Mouse (Mus musculus) heart, embryonic 10.5 days (tissue): Measurements from ENCODE around the gene Tbx15. TPM values are rescaled to one million over a fixed set of nuclear protein-coding genes. Genes with fewer than 3 reads are reported as not detected.

ENCODE experiments used
- DNase-seq: peaks from one replicate; pipeline ENCODE4 v3.0.0-alpha.2; 2017; ENCODE audit warnings: low spot score
- H3K27ac ChIP-seq: fragments of 300-500 bp; sonication (generic); 2 replicates; pipeline ENCODE4 v1.5.1; 2016; ENCODE audit warnings: mild to moderate bottlenecking
- H3K27me3 ChIP-seq: fragments of 300-500 bp; sonication (generic); 2 replicates; pipeline ENCODE4 v1.6.1; 2016; ENCODE audit warnings: mild to moderate bottlenecking; ENCODE audit not compliant: poor library complexity, insufficient read depth, severe bottlenecking
- H3K36me3 ChIP-seq: fragments of 300-500 bp; sonication (generic); 2 replicates; pipeline ENCODE4 v1.6.1; 2016; ENCODE audit warnings: mild to moderate bottlenecking, moderate library complexity
- H3K4me1 ChIP-seq: fragments of 300-500 bp; sonication (generic); 2 replicates; pipeline ENCODE4 v1.6.1; 2016; ENCODE audit warnings: mild to moderate bottlenecking
- H3K4me3 ChIP-seq: fragments of 300-500 bp; sonication (generic); 2 replicates; pipeline ENCODE4 v1.5.1; 2016; ENCODE audit warnings: mild to moderate bottlenecking, moderate library complexity
- H3K9me3 ChIP-seq: fragments of 300-500 bp; sonication (generic); 2 replicates; pipeline ENCODE4 v1.6.1; 2016; ENCODE audit warnings: mild to moderate bottlenecking, moderate library complexity
- WGBS: fragments of 180-500 bp; shearing (Covaris S2); methylation state at CpG from one replicate; pipeline ENCODE4 v1.1.7; 2016; 5-methylcytosine and 5-hydroxymethylcytosine counted together
- polyA plus RNA-seq: library from polyadenylated mRNA; unstranded; fragments of >200 nt; fragmentation: Nextera tagmentation; extraction: Ambion mirVana; gene quantifications from 2 replicates; pipeline ENCODE4 v1.2.1, GENCODE M21; 2016

Tbx15 gene
- polyA plus RNA-seq, 1 experiment from 2014 or later: 0.67 TPM

DNA sequence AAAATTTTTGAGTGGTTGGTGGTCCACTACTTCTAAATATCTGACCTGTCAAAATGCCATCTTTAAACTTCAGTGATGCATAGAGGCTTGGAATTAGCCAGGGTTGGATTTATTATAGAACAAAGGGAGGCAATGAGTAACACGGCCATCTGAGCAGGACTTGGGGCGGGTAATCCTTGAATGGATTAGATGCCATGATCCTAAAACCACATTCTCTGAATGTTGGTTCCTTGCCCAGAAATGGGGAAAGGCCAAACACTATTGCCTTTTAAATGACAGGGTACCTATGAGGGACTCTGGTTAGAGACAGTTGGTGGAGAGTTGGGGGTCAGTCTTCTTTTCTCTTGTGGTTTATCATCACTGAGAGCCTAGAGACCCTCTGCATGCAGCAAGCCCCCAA, 55.1 kb downstream of the Tbx15 start:
- no peaks in the 10 kb centered on the region for H3K36me3 ChIP-seq
- no peak for DNase-seq
- 77% methylated on average over 2 of the region's 2 CpGs for WGBS
- H3K4me3 ChIP-seq: no peak overlapping the region
- H3K27ac ChIP-seq: no peak overlapping the region
- no peaks in the 10 kb centered on the region for H3K27me3 ChIP-seq
- no peaks in the 10 kb centered on the region for H3K9me3 ChIP-seq
- H3K4me1 ChIP-seq: peaks cover 2% of the 10 kb centered on the region; the same call in 1 of the 2 replicates

GRCm38 (mm10) chr3:99296186-99296585, 56.0 kb downstream of the Tbx15 start:
- Histone ChIP-seq H3K27ac (no peak overlapping the region), H3K27me3 (no peaks in the 10 kb centered on the region), H3K4me3 (no peak overlapping the region), H3K9me3 (no peaks in the 10 kb centered on the region), H3K4me1 (no peaks in the 10 kb centered on the region), H3K36me3 (no peaks in the 10 kb centered on the region)
- DNase-seq: no peak
- 74% methylated on average over 5 of the region's 5 CpGs for WGBS

DNA sequence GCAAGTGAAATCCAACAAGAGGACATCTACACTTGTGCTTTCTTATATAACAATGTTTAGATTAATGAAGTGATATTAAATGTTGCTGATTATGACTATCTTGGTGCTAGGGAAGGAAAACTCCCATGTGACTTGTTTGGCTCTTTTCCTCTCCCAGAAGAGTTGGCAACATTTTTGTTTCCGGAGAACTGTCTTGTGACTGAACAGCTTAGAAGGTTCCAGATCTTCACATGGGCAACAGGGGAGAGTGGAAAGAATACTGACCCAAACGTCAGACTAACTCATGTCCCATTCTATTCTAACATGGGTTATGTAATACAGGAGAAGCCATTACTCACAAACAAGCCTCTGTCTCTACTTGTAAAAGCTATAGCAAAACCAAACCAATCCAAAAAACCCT, 60.7 kb downstream of the Tbx15 start:
- DNase-seq: no peak
- H3K36me3 ChIP-seq: no peaks in the 10 kb centered on the region
- no peak overlapping the region for H3K4me3 ChIP-seq
- H3K27ac ChIP-seq: no peak overlapping the region
- no peaks in the 10 kb centered on the region for H3K27me3 ChIP-seq
- WGBS: 80% methylated on average over 2 of the region's 2 CpGs
- no peaks in the 10 kb centered on the region for H3K9me3 ChIP-seq
- no peaks in the 10 kb centered on the region for H3K4me1 ChIP-seq

GRCm38 (mm10) chr3:99310877-99311276, 70.7 kb downstream of the Tbx15 start:
- H3K27ac ChIP-seq: no peak overlapping the region
- H3K9me3 ChIP-seq: no peaks in the 10 kb centered on the region
- DNase-seq: no peak
- 52% methylated on average over 2 of the region's 2 CpGs for WGBS
- H3K36me3 ChIP-seq: no peaks in the 10 kb centered on the region
- H3K4me3 ChIP-seq: no peak overlapping the region
- no peaks in the 10 kb centered on the region for H3K4me1 ChIP-seq
- H3K27me3 ChIP-seq: no peaks in the 10 kb centered on the region

DNA sequence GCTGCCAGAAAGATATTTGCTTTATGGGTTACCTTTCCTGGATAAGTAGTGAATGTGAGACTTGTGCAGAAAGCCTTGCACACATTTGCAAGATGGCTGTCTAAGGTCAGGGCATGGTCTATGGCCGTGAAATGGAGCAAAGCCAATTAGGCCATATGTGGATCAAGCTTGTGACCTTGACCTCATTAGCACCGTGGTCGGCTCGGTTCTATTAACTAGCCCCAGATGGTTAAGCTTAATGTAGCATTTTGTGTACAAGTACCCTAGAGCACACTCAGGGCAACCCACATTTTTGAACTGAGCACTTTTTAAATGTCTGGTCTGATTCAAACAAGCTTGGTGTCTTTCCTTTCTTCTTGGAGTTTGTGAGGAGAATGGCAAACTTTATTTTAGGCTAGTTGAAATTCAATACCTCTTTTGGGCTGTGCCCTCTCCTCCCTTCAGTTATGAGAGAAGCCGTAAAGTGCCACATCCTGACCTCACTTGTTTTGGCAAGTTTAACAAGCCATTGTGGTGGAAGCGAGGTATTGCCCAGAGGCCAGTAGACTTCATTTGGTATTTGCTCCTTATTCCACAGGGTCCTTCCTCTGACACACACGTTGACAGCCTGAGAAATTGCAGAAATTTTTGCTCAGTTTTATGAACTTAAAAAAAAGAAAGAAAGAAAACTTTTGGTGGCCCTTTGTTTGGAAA, 71.9 kb downstream of the Tbx15 start:
- Histone ChIP-seq H3K4me3 (no peak overlapping the region), H3K4me1 (no peaks in the 10 kb centered on the region), H3K9me3 (no peaks in the 10 kb centered on the region), H3K36me3 (no peaks in the 10 kb centered on the region), H3K27ac (no peak overlapping the region), H3K27me3 (no peaks in the 10 kb centered on the region)
- DNase-seq: no peak
- whole genome bisulfite sequencing: 67% methylated on average over 7 of the region's 7 CpGs

- Histone ChIP-seq H3K27me3 (no peaks in the 10 kb centered on the region), H3K27ac (no peak overlapping the region), H3K4me3 (no peak overlapping the region), H3K9me3 (no peaks in the 10 kb centered on the region), H3K4me1 (no peaks in the 10 kb centered on the region), H3K36me3 (no peaks in the 10 kb centered on the region)
- no peak for DNase-seq
- WGBS: 88% methylated on average over 2 of the region's 2 CpGs
Measured at GRCm38 (mm10) chr3:99322345-99322744, 82.2 kb downstream of the Tbx15 start.

DNA sequence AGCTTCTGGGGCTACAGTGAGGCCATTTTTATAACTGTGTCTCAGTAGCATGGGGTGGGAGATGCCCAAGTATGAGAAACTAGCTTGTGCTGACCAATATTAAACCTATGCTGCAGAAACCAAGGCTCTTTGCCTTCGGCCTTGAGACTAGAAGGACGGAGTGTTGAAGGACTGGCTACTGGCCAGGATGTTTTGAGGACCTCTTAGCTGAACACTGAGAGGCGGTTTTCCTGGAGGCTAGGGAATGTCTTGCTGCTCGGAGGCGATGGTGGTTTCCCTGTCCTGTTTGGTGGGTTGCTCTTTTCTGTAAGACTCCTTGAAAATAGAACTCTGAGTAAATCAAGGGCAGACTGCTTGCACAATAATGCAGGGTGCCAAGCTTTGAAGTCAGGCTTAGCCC, 89.1 kb downstream of the Tbx15 start:
- Histone ChIP-seq H3K9me3 (no peaks in the 10 kb centered on the region), H3K4me3 (no peak overlapping the region), H3K4me1 (no peaks in the 10 kb centered on the region), H3K27ac (no peak overlapping the region), H3K27me3 (no peaks in the 10 kb centered on the region), H3K36me3 (no peaks in the 10 kb centered on the region)
- no peak for DNase-seq
- WGBS: 77% methylated on average over 5 of the region's 5 CpGs

GRCm38 (mm10) chr3:99331086-99331485, 90.9 kb downstream of the Tbx15 start:
- H3K4me1 ChIP-seq: no peaks in the 10 kb centered on the region
- H3K27ac ChIP-seq: no peak overlapping the region
- 83% methylated on average over 8 of the region's 8 CpGs for WGBS
- H3K4me3 ChIP-seq: no peak overlapping the region
- H3K36me3 ChIP-seq: no peaks in the 10 kb centered on the region
- no peaks in the 10 kb centered on the region for H3K9me3 ChIP-seq
- DNase-seq: no peak
- no peaks in the 10 kb centered on the region for H3K27me3 ChIP-seq

GRCm38 (mm10) chr3:99336866-99337265, 96.7 kb downstream of the Tbx15 start:
- no peak overlapping the region for H3K27ac ChIP-seq
- no peaks in the 10 kb centered on the region for H3K27me3 ChIP-seq
- DNase-seq: no peak
- no peaks in the 10 kb centered on the region for H3K9me3 ChIP-seq
- no peak overlapping the region for H3K4me3 ChIP-seq
- H3K36me3 ChIP-seq: no peaks in the 10 kb centered on the region
- H3K4me1 ChIP-seq: no peaks in the 10 kb centered on the region
- 64% methylated on average over 2 of the region's 2 CpGs for WGBS

GRCm38 (mm10) chr3:99338756-99339155, 98.6 kb downstream of the Tbx15 start:
- Histone ChIP-seq H3K4me3 (no peak overlapping the region), H3K27me3 (no peaks in the 10 kb centered on the region), H3K4me1 (no peaks in the 10 kb centered on the region), H3K9me3 (no peaks in the 10 kb centered on the region), H3K27ac (no peak overlapping the region), H3K36me3 (no peaks in the 10 kb centered on the region)
- WGBS: 23% methylated on average over 1 of the region's 1 CpGs
- DNase-seq: no peak

- no peaks in the 10 kb centered on the region for H3K36me3 ChIP-seq
- 73% methylated on average over 3 of the region's 3 CpGs for WGBS
Measured at GRCm38 (mm10) chr3:99340021-99340420, 99.8 kb downstream of the Tbx15 start.

GRCm38 (mm10) chr3:99379616-99380250, 139.6 kb downstream of the Tbx15 start:
- Histone ChIP-seq H3K36me3 (no peaks in the 10 kb centered on the region), H3K4me1 (no peaks in the 10 kb centered on the region), H3K4me3 (no peak overlapping the region), H3K27ac (no peak overlapping the region), H3K27me3 (no peaks in the 10 kb centered on the region), H3K9me3 (no peaks in the 10 kb centered on the region)
- 73% methylated on average over 2 of the region's 2 CpGs for WGBS
- DNase-seq: no peak

More at GRCm38 (mm10) chr3:99340021-99340420, 99.8 kb downstream of the Tbx15 start:
- DNase-seq: no peak
- Histone ChIP-seq H3K4me3 (no peak overlapping the region), H3K9me3 (no peaks in the 10 kb centered on the region), H3K4me1 (no peaks in the 10 kb centered on the region), H3K27ac (no peak overlapping the region), H3K27me3 (no peaks in the 10 kb centered on the region)

DNA sequence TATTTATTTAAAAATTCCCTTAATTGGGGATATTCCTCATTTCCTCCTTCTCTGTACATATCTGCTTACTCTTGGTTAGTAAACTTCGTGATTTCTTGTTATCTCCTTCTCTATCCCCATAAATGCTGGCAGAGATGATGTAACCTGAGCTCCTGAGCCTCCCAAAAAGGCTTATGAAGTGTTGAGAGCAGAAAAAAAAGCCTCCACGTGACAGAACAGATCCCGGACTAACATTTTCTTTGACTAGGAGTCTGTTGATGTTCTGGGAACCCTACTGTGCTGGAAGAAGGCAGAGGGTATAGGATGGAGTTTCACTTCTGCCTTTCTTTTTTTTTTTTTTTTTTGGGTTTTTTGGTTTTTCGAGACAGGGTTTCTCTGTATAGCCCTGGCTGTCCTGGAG, 146.9 kb downstream of the Tbx15 start:
- H3K27me3 ChIP-seq: no peaks in the 10 kb centered on the region
- H3K9me3 ChIP-seq: no peaks in the 10 kb centered on the region
- no peaks in the 10 kb centered on the region for H3K4me1 ChIP-seq
- no peak overlapping the region for H3K4me3 ChIP-seq
- H3K27ac ChIP-seq: no peak overlapping the region
- no peak for DNase-seq
- H3K36me3 ChIP-seq: no peaks in the 10 kb centered on the region
- WGBS: 43% methylated on average over 3 of the region's 4 CpGs
